Mouse (Mus musculus): Measurements from ENCODE around the gene Eapp. TPM values are rescaled to one million over a fixed set of nuclear protein-coding genes. Genes with fewer than 3 reads are reported as not detected.
A peak's percentile ranks its signal among the peaks of the same experiment; 100 is the strongest.
"Not testable (repeated sequence)": the region's sequence is repeated elsewhere in the genome, so short reads cannot be mapped to it uniquely, and the experiment has no call there.

The Eapp gene
- 76.1 and 78.4 TPM in 2 replicates for polyA plus RNA-seq (2014; fragmentation: Nextera tagmentation; extraction: Ambion mirVana)

- Histone ChIP-seq H3K9ac (ENCODE audit: low read length) (peak within 1 kb of the TSS; percentile 85), H3K9me3 (ENCODE audit: control insufficient read depth, low read length) (no peaks in the 10 kb centered on the region), H3K4me3 (ENCODE audit: low read depth, low read length) (peak within 1 kb of the TSS; percentile 77), H3K4me1 (replicated peaks; ENCODE audit: control insufficient read depth, insufficient read depth, low read length) (no peaks in the 10 kb centered on the region), H3K27me3 (ENCODE audit: control insufficient read depth, insufficient read depth, low read length) (no peaks in the 10 kb centered on the region), H3K27ac (ENCODE audit: low read depth, low read length) (peak within 1 kb of the TSS; percentile 93), H3K36me3 (ENCODE audit: control insufficient read depth, insufficient read depth, low read length) (no peaks in the 10 kb centered on the region), H3K4me2 (ENCODE audit: low read depth, low read length, severe bottlenecking) (peak within 1 kb of the TSS; percentile 68)
- DNase-seq (ENCODE audit: low spot score) (peak; percentile 97), ATAC-seq (replicated peaks; ENCODE audit: low FRiP score) (peak; percentile 92)
- WGBS: under 1% methylated on average over 57 of the region's 57 CpGs
These were observed at the start of gene Eapp for GRCm38 (mm10) chr12:54695511-54696241. TSS of gene Eapp (minus strand) at chr12:54695897.

DNA sequence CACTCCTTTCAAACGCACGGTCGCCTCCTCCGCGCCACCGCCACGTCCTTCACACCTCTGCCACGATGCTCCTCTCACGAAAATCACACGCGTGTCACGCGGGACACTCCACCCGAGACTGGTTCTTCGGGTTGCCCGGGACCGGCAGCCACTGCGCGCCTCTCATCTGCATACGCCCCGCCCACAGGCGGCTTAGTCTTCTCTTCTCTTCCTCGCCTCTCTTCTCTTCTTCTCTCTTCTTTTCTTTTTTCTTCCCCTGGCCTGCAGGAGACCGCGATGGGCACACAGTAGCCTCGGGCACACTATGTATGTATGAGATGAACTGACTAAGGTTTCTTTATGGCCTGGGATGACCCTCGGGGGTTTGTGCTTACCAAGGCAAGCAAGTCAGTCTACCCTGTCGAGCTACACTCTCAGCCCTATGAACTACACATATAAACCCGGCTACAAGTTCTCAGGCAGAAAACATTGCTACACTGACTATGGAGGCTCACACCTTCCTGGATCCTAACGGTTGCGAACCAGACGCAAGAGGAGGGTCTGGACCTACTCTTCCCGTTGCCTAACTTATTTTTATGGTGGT is 43.1 kb upstream of the Eapp start:
- WGBS: under 1% methylated on average over 8 of the region's 33 CpGs
- H3K9me3 ChIP-seq (ENCODE audit: control insufficient read depth, low read length); H3K4me3 ChIP-seq (ENCODE audit: low read depth, low read length); DNase-seq (ENCODE audit: low spot score); H3K36me3 ChIP-seq (ENCODE audit: control insufficient read depth, insufficient read depth, low read length); H3K4me1 ChIP-seq (replicated peaks; ENCODE audit: control insufficient read depth, insufficient read depth, low read length); H3K27me3 ChIP-seq (ENCODE audit: control insufficient read depth, insufficient read depth, low read length); H3K27ac ChIP-seq (ENCODE audit: low read depth, low read length); H3K4me2 ChIP-seq (ENCODE audit: low read depth, low read length, severe bottlenecking); H3K9ac ChIP-seq (ENCODE audit: low read length): not testable (repeated sequence)
- peak; percentile 55 for ATAC-seq (replicated peaks; ENCODE audit: low FRiP score)

GRCm38 (mm10) chr12:54737891-54738660 is 42.4 kb upstream of the Eapp start:
- not testable (repeated sequence) for H3K27me3 ChIP-seq (ENCODE audit: control insufficient read depth, insufficient read depth, low read length); H3K4me3 ChIP-seq (ENCODE audit: low read depth, low read length); H3K4me1 ChIP-seq (replicated peaks; ENCODE audit: control insufficient read depth, insufficient read depth, low read length); H3K9ac ChIP-seq (ENCODE audit: low read length); H3K4me2 ChIP-seq (ENCODE audit: low read depth, low read length, severe bottlenecking); H3K36me3 ChIP-seq (ENCODE audit: control insufficient read depth, insufficient read depth, low read length); H3K9me3 ChIP-seq (ENCODE audit: control insufficient read depth, low read length); DNase-seq (ENCODE audit: low spot score); H3K27ac ChIP-seq (ENCODE audit: low read depth, low read length)
- WGBS: no CpG with 5 or more reads among the region's 21 CpGs
- ATAC-seq (replicated peaks; ENCODE audit: low FRiP score): peak; percentile 85

DNA sequence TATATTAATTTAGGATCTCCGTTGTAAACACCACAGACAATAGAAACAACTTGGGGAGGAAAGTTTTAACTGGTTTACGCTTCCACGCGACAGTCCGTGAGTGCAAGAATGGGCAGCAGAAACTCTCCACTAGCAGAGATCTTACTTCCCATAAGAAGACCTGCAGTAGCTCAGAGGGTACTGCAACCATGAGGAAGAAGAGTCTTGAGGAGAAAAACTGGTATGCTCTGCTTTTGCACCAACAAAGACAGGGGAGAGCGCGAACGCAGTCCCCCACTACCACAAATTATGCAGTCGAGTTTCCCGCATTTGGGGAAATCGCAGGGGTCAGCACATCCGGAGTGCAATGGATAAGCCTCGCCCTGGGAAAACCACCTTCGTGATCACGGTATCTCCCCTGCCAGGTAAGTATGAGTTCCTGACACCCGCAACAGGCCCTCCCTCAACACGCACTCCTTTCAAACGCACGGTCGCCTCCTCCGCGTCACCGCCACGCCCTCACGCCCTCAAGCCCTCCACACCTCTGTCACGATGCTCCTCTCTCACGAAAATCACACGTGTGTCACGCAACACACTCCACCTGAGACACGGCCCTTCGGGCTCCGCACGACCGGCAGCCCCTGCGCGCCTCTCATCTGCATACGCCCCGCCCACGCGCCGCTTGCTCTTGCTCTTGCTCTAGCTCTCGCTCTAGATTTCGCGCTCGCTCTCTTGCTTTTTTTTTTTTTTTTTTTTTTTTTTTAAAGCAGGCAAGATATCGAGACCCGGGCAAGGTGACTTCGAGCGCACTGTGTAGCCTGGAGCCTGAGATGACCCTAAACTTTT is 38.8 kb upstream of the Eapp start:
- ATAC-seq (replicated peaks; ENCODE audit: low FRiP score): peak; percentile 65
- not testable (repeated sequence) for H3K36me3 ChIP-seq (ENCODE audit: control insufficient read depth, insufficient read depth, low read length); H3K4me1 ChIP-seq (replicated peaks; ENCODE audit: control insufficient read depth, insufficient read depth, low read length); H3K27me3 ChIP-seq (ENCODE audit: control insufficient read depth, insufficient read depth, low read length); H3K4me3 ChIP-seq (ENCODE audit: low read depth, low read length); H3K9me3 ChIP-seq (ENCODE audit: control insufficient read depth, low read length); DNase-seq (ENCODE audit: low spot score); H3K9ac ChIP-seq (ENCODE audit: low read length); H3K27ac ChIP-seq (ENCODE audit: low read depth, low read length); H3K4me2 ChIP-seq (ENCODE audit: low read depth, low read length, severe bottlenecking)
- 0% methylated on average over 4 of the region's 49 CpGs for WGBS

DNA sequence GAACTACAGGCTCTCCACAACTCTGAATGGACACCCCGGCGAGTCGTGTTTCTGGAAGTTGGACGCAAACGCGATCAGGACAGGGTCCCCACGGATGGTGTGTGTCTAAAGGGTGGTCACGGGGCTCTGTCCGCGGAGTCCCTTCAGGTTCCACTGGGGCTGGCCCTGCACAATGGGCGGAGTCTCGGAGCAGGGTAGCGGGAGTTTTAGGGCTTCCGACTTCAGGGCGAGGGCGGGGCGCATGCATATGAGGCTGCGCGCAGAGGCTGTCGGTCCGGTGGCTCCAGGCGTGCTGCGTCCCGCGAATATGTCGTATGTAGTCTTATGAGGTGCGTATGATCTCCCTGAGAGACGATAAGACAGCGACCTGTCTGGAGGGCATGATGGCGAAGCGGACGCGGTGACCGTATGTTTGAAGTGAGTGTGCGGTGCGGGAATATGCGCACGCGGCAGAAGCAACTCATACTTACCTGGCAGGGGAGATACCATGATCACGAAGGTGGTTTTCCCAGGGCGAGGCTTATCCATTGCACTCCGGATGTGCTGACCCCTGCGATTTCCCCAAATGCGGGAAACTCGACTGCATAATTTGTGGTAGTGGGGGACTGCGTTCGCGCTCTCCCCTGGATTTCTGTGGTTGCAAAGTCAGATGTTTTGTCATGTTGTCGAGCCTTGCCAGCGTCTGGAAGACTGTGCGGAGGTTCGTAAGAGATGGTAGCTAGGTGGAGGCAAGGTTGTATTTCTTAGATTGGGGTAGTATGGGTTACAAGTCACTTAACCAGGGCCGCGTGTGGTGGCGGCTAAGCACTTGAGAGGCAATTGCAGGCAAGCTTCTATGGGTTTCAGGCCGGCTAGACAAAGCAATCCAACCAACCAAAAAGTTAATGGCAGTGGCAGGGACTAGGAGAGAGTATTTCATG is 33.7 kb upstream of the Eapp start:
- not testable (repeated sequence) for H3K36me3 ChIP-seq (ENCODE audit: control insufficient read depth, insufficient read depth, low read length); DNase-seq (ENCODE audit: low spot score)
- no CpG with 5 or more reads among the region's 56 CpGs for WGBS

DNA sequence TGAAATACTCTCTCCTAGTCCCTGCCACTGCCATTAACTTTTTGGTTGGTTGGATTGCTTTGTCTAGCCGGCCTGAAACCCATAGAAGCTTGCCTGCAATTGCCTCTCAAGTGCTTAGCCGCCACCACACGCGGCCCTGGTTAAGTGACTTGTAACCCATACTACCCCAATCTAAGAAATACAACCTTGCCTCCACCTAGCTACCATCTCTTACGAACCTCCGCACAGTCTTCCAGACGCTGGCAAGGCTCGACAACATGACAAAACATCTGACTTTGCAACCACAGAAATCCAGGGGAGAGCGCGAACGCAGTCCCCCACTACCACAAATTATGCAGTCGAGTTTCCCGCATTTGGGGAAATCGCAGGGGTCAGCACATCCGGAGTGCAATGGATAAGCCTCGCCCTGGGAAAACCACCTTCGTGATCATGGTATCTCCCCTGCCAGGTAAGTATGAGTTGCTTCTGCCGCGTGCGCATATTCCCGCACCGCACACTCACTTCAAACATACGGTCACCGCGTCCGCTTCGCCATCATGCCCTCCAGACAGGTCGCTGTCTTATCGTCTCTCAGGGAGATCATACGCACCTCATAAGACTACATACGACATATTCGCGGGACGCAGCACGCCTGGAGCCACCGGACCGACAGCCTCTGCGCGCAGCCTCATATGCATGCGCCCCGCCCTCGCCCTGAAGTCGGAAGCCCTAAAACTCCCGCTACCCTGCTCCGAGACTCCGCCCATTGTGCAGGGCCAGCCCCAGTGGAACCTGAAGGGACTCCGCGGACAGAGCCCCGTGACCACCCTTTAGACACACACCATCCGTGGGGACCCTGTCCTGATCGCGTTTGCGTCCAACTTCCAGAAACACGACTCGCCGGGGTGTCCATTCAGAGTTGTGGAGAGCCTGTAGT is 23.4 kb upstream of the Eapp start:
- peak; percentile 94 for ATAC-seq (replicated peaks; ENCODE audit: low FRiP score)
- H3K4me3 ChIP-seq (ENCODE audit: low read depth, low read length); H3K9me3 ChIP-seq (ENCODE audit: control insufficient read depth, low read length); H3K27me3 ChIP-seq (ENCODE audit: control insufficient read depth, insufficient read depth, low read length); H3K4me2 ChIP-seq (ENCODE audit: low read depth, low read length, severe bottlenecking); H3K36me3 ChIP-seq (ENCODE audit: control insufficient read depth, insufficient read depth, low read length); H3K4me1 ChIP-seq (replicated peaks; ENCODE audit: control insufficient read depth, insufficient read depth, low read length); DNase-seq (ENCODE audit: low spot score); H3K9ac ChIP-seq (ENCODE audit: low read length); H3K27ac ChIP-seq (ENCODE audit: low read depth, low read length): not testable (repeated sequence)
- WGBS: no CpG with 5 or more reads among the region's 56 CpGs

More for the DNA sequence above, 33.7 kb upstream of the Eapp start:
- not testable (repeated sequence) for H3K9ac ChIP-seq (ENCODE audit: low read length); H3K27me3 ChIP-seq (ENCODE audit: control insufficient read depth, insufficient read depth, low read length); H3K27ac ChIP-seq (ENCODE audit: low read depth, low read length); H3K9me3 ChIP-seq (ENCODE audit: control insufficient read depth, low read length); H3K4me3 ChIP-seq (ENCODE audit: low read depth, low read length); H3K4me1 ChIP-seq (replicated peaks; ENCODE audit: control insufficient read depth, insufficient read depth, low read length); H3K4me2 ChIP-seq (ENCODE audit: low read depth, low read length, severe bottlenecking)
- ATAC-seq (replicated peaks; ENCODE audit: low FRiP score): peak; percentile 95

GRCm38 (mm10) chr12:54717516-54717915 is 21.8 kb upstream of the Eapp start:
- H3K36me3 ChIP-seq (ENCODE audit: control insufficient read depth, insufficient read depth, low read length); H3K27ac ChIP-seq (ENCODE audit: low read depth, low read length); ATAC-seq (replicated peaks; ENCODE audit: low FRiP score); DNase-seq (ENCODE audit: low spot score); H3K4me1 ChIP-seq (replicated peaks; ENCODE audit: control insufficient read depth, insufficient read depth, low read length); H3K4me3 ChIP-seq (ENCODE audit: low read depth, low read length); H3K4me2 ChIP-seq (ENCODE audit: low read depth, low read length, severe bottlenecking); H3K9ac ChIP-seq (ENCODE audit: low read length); H3K27me3 ChIP-seq (ENCODE audit: control insufficient read depth, insufficient read depth, low read length); H3K9me3 ChIP-seq (ENCODE audit: control insufficient read depth, low read length): not testable (repeated sequence)
- 79% methylated on average over 5 of the region's 11 CpGs for WGBS
